Mouse (Mus musculus) neural tube, embryonic 14.5 days (tissue): ENCODE measurements around the gene Zkscan17. TPM values are rescaled to one million over a fixed set of nuclear protein-coding genes. Genes with fewer than 3 reads are reported as not detected.

Source experiments
- ATAC-seq: fragments of 200-750 bp; cut with Nextera tagmentation; 2 replicates; pipeline ENCODE4 v1.8.0; 2017; ENCODE audit warnings: low read depth, mild to moderate bottlenecking, moderate TSS enrichment, moderate library complexity
- H3K27ac ChIP-seq: fragments of 300-500 bp; sonication (generic); 2 replicates; pipeline ENCODE4 v1.5.1; 2014; ENCODE audit warnings: low read depth, mild to moderate bottlenecking, control low read depth, low read length, moderate library complexity, mixed read lengths
- H3K27me3 ChIP-seq: fragments of 300-500 bp; sonication (generic); 2 replicates; pipeline ENCODE4 v1.6.1; 2014; ENCODE audit warnings: low read length; ENCODE audit not compliant: control insufficient read depth, insufficient read depth
- H3K36me3 ChIP-seq: fragments of 300-500 bp; sonication (generic); 2 replicates; pipeline ENCODE4 v1.6.1; 2014; ENCODE audit warnings: low read length, mixed read lengths; ENCODE audit not compliant: control insufficient read depth, insufficient read depth
- H3K4me1 ChIP-seq: fragments of 300-500 bp; sonication (generic); 2 replicates; pipeline ENCODE4 v1.6.1; 2014; ENCODE audit warnings: low read length; ENCODE audit not compliant: control insufficient read depth, insufficient read depth
- H3K4me2 ChIP-seq: fragments of 300-500 bp; sonication (generic); 2 replicates; pipeline ENCODE4 v1.6.1; 2014; ENCODE audit warnings: mild to moderate bottlenecking, low read depth, low read length, control low read depth
- H3K4me3 ChIP-seq: fragments of 300-500 bp; sonication (generic); 2 replicates; pipeline ENCODE4 v1.5.1; 2014; ENCODE audit warnings: low read depth, low read length, control low read depth, mixed read lengths
- H3K9ac ChIP-seq: fragments of 300-500 bp; sonication (generic); replicated peaks from 2 replicates; pipeline ENCODE4 v1.6.1; 2014; ENCODE audit warnings: low read depth, mild to moderate bottlenecking, control low read depth, low read length, mixed read lengths
- H3K9me3 ChIP-seq: fragments of 300-500 bp; sonication (generic); 2 replicates; pipeline ENCODE4 v1.6.1; 2016; ENCODE audit warnings: low read length; ENCODE audit not compliant: control insufficient read depth
- WGBS: fragments of 180-500 bp; shearing (Covaris S2); extraction: QIAGEN DNeasy Blood & Tissue Kit; methylation state at CpG from one replicate; pipeline ENCODE4 v1.1.7; 2014; 5-methylcytosine and 5-hydroxymethylcytosine counted together
- polyA plus RNA-seq: library from polyadenylated mRNA; unstranded; fragments of >200 nt; fragmentation: Nextera tagmentation; extraction: Ambion mirVana; gene quantifications from 2 replicates; pipeline ENCODE4 v1.2.1, GENCODE M21; 2014

The Zkscan17 gene
- polyA plus RNA-seq, 1 experiment from 2014 or later: 11.3 TPM

- H3K4me2 ChIP-seq: no peak overlapping the region
- H3K9ac ChIP-seq: no peak overlapping the region
- 85% methylated on average over 9 of the region's 9 CpGs for WGBS
- H3K27me3 ChIP-seq: no peaks in the 10 kb centered on the region
- no peak overlapping the region for H3K27ac ChIP-seq
- H3K36me3 ChIP-seq: no peaks in the 10 kb centered on the region
- no peak overlapping the region for H3K4me3 ChIP-seq
- no peaks in the 10 kb centered on the region for H3K9me3 ChIP-seq
- ATAC-seq: no peak
- no peaks in the 10 kb centered on the region for H3K4me1 ChIP-seq
Measured at GRCm38 (mm10) chr11:59544005-59544404, 17.5 kb upstream of the Zkscan17 start.

- no peak overlapping the region for H3K4me3 ChIP-seq
- H3K36me3 ChIP-seq: no peaks in the 10 kb centered on the region
- no peaks in the 10 kb centered on the region; the same call in 1 of the 2 replicates for H3K4me1 ChIP-seq
- no peaks in the 10 kb centered on the region for H3K9me3 ChIP-seq
- no peaks in the 10 kb centered on the region for H3K27me3 ChIP-seq
- no peak for ATAC-seq
- H3K4me2 ChIP-seq: no peak overlapping the region
- 90% methylated on average over 3 of the region's 3 CpGs for WGBS
- no peak overlapping the region for H3K9ac ChIP-seq
- H3K27ac ChIP-seq: no peak overlapping the region
Measured at GRCm38 (mm10) chr11:59543376-59543775, 16.8 kb upstream of the Zkscan17 start.

- H3K4me1 ChIP-seq: no peaks in the 10 kb centered on the region; the same call in 1 of the 2 replicates
- no peaks in the 10 kb centered on the region for H3K36me3 ChIP-seq
- no peak overlapping the region for H3K4me2 ChIP-seq
- no peak for ATAC-seq
- no peaks in the 10 kb centered on the region for H3K9me3 ChIP-seq
- no peak overlapping the region for H3K27ac ChIP-seq
- H3K4me3 ChIP-seq: no peak overlapping the region
- 85% methylated on average over 6 of the region's 6 CpGs for WGBS
- no peak overlapping the region for H3K9ac ChIP-seq
- no peaks in the 10 kb centered on the region for H3K27me3 ChIP-seq
Measured at GRCm38 (mm10) chr11:59542442-59542841, 15.9 kb upstream of the Zkscan17 start.

GRCm38 (mm10) chr11:59541324-59541723 lies 14.8 kb upstream of the Zkscan17 start, which contains the start of gene Nlrp3:
Gene Nlrp3, plus strand, starts transcription at chr11:59541568.
- Histone ChIP-seq H3K9me3 (no peaks in the 10 kb centered on the region), H3K4me2 (no peak within 1 kb of the TSS), H3K9ac (no peak within 1 kb of the TSS), H3K4me3 (no peak within 1 kb of the TSS), H3K4me1 (no peaks in the 10 kb centered on the region; the same call in 1 of the 2 replicates), H3K36me3 (no peaks in the 10 kb centered on the region), H3K27me3 (no peaks in the 10 kb centered on the region), H3K27ac (no peak within 1 kb of the TSS)
- 65% methylated on average over 3 of the region's 3 CpGs for WGBS
- no peak for ATAC-seq

DNA sequence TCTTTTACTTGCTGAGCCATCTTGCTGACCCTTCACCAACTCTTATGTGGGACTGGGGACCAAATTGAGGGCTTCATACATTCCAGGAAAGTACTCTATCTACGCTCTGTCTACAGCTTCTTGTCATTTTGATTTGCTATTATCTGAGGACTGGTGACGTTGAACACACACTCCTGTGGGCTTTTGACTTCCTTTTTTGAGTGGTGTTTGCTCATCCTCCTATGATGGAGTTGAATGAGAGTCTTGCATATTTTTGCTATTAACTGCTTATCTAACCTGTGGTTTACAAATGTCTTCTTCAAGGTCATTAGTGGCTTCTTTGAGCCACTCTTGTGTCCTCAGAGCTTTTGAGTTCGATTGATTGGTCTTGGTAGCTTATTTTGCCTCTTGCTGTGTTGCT lies 13.6 kb upstream of the Zkscan17 start:
- no peak overlapping the region for H3K4me3 ChIP-seq
- 83% methylated on average over 3 of the region's 3 CpGs for whole genome bisulfite sequencing
- H3K36me3 ChIP-seq: no peaks in the 10 kb centered on the region
- H3K27ac ChIP-seq: no peak overlapping the region
- ATAC-seq: no peak
- no peak overlapping the region for H3K9ac ChIP-seq
- no peaks in the 10 kb centered on the region for H3K27me3 ChIP-seq
- H3K9me3 ChIP-seq: no peaks in the 10 kb centered on the region
- no peaks in the 10 kb centered on the region; the same call in 1 of the 2 replicates for H3K4me1 ChIP-seq
- no peak overlapping the region for H3K4me2 ChIP-seq

DNA sequence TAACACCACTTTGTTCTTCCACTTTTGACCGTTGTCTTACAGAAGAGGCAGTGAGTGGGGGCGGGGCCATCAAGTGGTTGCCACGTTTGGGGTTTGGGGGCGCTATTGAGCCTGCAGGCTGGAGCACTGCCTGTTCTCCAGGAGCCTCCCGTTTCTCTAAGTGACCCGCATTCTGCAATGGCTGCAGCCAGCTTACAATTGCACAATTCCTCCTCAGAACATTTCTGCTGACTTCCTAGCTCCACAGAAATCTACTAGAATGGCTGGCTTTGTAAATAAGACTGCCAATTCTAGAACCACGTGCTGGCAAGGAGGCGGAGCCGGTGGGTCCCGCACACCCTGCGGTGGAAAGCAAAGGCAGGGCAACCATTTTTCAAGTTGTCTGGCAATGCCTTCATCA lies 11.8 kb upstream of the Zkscan17 start:
- H3K27ac ChIP-seq: no peak overlapping the region
- no peaks in the 10 kb centered on the region for H3K27me3 ChIP-seq
- 39% methylated on average over 11 of the region's 11 CpGs for WGBS
- H3K9me3 ChIP-seq: no peaks in the 10 kb centered on the region
- H3K4me2 ChIP-seq: no peak overlapping the region
- H3K36me3 ChIP-seq: no peaks in the 10 kb centered on the region
- no peak for ATAC-seq
- H3K4me3 ChIP-seq: no peak overlapping the region
- no peak overlapping the region for H3K9ac ChIP-seq
- H3K4me1 ChIP-seq: no peaks in the 10 kb centered on the region; the same call in 1 of the 2 replicates

DNA sequence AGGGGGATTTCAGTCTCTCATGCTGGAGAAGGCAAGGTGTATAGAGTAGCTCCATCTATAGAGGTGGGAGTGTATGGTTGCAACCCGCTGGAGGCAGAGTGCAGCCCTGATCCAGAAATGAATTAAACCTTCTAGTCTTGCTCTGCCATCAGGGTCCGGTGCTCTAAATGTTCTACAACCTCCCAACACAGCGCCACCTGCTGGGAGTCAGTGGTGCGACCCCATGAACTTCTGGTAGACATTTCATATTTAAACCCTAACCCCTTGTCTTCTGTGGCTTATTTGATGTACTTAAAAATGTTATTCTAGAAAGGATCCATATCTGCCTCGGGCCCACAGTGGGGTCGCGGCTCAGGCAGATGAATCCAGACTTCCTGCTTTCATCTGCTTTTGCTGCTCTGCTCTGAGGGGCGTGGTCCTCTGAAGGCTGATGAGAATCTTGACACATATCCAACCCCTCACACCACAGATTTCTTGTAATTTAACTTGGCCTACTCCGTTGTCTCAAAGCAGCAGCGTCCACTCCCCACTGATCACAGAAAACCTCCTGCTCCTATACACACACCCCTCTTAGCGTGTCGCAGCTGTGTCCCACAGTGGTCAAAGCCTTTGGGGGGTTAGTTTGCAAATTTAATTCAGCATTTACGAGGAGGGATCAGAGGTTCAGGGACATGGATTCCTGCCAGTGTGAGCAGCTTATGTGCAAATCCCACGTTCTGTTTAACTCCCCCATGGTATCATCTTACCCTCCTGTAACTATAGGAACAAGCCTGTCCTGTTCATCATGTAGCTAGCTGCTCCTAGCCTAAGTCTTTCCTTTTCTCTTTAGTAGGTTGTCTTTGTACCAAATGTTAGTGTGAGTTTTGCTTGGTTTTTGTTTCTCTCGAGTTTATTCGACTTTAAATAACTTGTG lies 10.9 kb upstream of the Zkscan17 start:
- H3K4me3 ChIP-seq: no peak overlapping the region
- no peak overlapping the region for H3K9ac ChIP-seq
- H3K9me3 ChIP-seq: no peaks in the 10 kb centered on the region
- 72% methylated on average over 16 of the region's 16 CpGs for WGBS
- H3K4me1 ChIP-seq: no peaks in the 10 kb centered on the region; the same call in 1 of the 2 replicates
- H3K4me2 ChIP-seq: no peak overlapping the region
- no peak for ATAC-seq
- no peak overlapping the region for H3K27ac ChIP-seq
- no peaks in the 10 kb centered on the region for H3K27me3 ChIP-seq
- no peaks in the 10 kb centered on the region for H3K36me3 ChIP-seq

- Histone ChIP-seq H3K9ac (no peak overlapping the region), H3K4me1 (no peaks in the 10 kb centered on the region), H3K27me3 (no peaks in the 10 kb centered on the region), H3K4me2 (no peak overlapping the region), H3K9me3 (no peaks in the 10 kb centered on the region), H3K36me3 (no peaks in the 10 kb centered on the region), H3K4me3 (no peak overlapping the region), H3K27ac (no peak overlapping the region)
- 82% methylated on average over 5 of the region's 5 CpGs for WGBS
- ATAC-seq: no peak
Measured at GRCm38 (mm10) chr11:59531562-59531961, 5.0 kb upstream of the Zkscan17 start.

DNA sequence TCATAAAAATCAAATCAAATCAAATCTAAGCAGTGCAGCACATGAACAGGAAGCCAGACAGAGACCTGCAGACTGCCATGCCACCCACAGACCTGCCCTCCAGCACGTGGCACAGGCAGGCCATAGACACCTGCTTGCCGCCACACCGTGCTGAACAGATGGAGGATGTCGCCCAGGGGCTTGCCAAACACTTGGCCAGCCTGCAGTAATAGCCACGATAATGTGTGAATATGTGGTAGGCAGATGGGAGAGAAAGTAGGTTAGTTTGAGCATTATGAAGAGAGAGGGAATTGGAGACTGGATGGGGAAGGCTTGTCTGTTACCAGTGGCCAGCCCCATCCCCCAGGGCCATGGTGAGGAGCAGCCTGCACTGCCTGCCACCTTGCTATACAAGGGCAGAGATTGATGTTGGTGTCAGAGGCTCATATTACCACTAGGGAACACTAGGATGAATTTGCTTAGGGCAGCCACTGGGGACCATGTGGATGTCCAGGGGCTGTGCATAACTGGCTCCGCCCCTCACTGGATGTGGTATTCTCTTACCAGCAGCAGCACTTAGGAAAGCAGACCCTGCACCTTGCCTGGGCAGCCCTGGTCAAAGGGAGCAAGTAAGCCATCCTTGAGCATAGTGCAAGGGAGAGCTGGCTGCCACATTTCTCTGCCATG lies 4.5 kb upstream of the Zkscan17 start:
- ATAC-seq: no peak
- Histone ChIP-seq H3K36me3 (no peaks in the 10 kb centered on the region), H3K9me3 (no peaks in the 10 kb centered on the region), H3K4me1 (no peaks in the 10 kb centered on the region), H3K4me3 (no peak overlapping the region), H3K27me3 (no peaks in the 10 kb centered on the region), H3K4me2 (no peak overlapping the region), H3K27ac (no peak overlapping the region), H3K9ac (no peak overlapping the region)
- WGBS: 63% methylated on average over 6 of the region's 6 CpGs
